Mouse (Mus musculus) forebrain, postnatal 0 days (tissue): ENCODE measurements around the gene Lypd6b. TPM values are rescaled to one million over a fixed set of nuclear protein-coding genes. Genes with fewer than 3 reads are reported as not detected.

Experiments used
- ATAC-seq: fragments of 200-750 bp; cut with Nextera tagmentation; 2 replicates; pipeline ENCODE4 v1.8.0; 2017; ENCODE audit warnings: mild to moderate bottlenecking, moderate library complexity
- DNase-seq: peaks from one replicate; pipeline ENCODE4 v3.0.0-alpha.2; 2015
- H3K27ac ChIP-seq: fragments of 300-500 bp; sonication (generic); 2 replicates; pipeline ENCODE4 v1.5.1; 2014; ENCODE audit warnings: low read depth, mild to moderate bottlenecking, antibody characterized with exemption, low read length, moderate library complexity, mixed read lengths
- H3K27me3 ChIP-seq: fragments of 300-500 bp; sonication (generic); 2 replicates; pipeline ENCODE4 v1.6.1; 2014; ENCODE audit warnings: mild to moderate bottlenecking, low read length, mixed read lengths; ENCODE audit not compliant: insufficient read depth
- H3K36me3 ChIP-seq: fragments of 300-500 bp; sonication (generic); 2 replicates; pipeline ENCODE4 v1.6.1; 2014; ENCODE audit warnings: mild to moderate bottlenecking, moderate library complexity; ENCODE audit not compliant: insufficient read depth
- H3K4me1 ChIP-seq: fragments of 300-500 bp; sonication (generic); 2 replicates; pipeline ENCODE4 v1.6.1; 2014; ENCODE audit warnings: antibody characterized with exemption; ENCODE audit not compliant: insufficient read depth
- H3K4me2 ChIP-seq: fragments of 300-500 bp; sonication (generic); 2 replicates; pipeline ENCODE4 v1.6.1; 2014; ENCODE audit warnings: low read depth, mild to moderate bottlenecking, moderate library complexity
- H3K4me3 ChIP-seq: fragments of 300-500 bp; sonication (generic); 2 replicates; pipeline ENCODE4 v1.5.1; 2014; ENCODE audit warnings: low read depth, low read length, mixed read lengths
- H3K9ac ChIP-seq: fragments of 300-500 bp; sonication (generic); 2 replicates; pipeline ENCODE4 v1.6.1; 2014; ENCODE audit warnings: mild to moderate bottlenecking
- H3K9me3 ChIP-seq: fragments of 300-500 bp; sonication (generic); 2 replicates; pipeline ENCODE4 v1.6.1; 2016; ENCODE audit warnings: low read length
- CTCF ChIP-seq: sonication (generic); IDR thresholded peaks from 2 replicates; pipeline ENCODE4 v1.5.1; 2016; ENCODE audit warnings: antibody characterized with exemption, control low read depth, low read depth
- WGBS: fragments of 180-500 bp; shearing (Covaris S2); extraction: QIAGEN DNeasy Blood & Tissue Kit; methylation state at CpG from one replicate; pipeline ENCODE4 v1.1.7; 2014; 5-methylcytosine and 5-hydroxymethylcytosine counted together
- polyA plus RNA-seq: library from polyadenylated mRNA; unstranded; fragments of >200 nt; fragmentation: Nextera tagmentation; extraction: Ambion mirVana; gene quantifications from 2 replicates; pipeline ENCODE4 v1.2.1, GENCODE M21; 2015
- total RNA-seq: library from RNA; depleted of rRNA; stranded (reverse); fragments of >200 nt; gene quantifications from 2 replicates; pipeline ENCODE4 v1.2.3, GENCODE M21; 2014

Lypd6b gene
- total and polyA plus RNA-seq, 2 experiments from 2014 or later: 18.6 to 22.2 TPM

DNA sequence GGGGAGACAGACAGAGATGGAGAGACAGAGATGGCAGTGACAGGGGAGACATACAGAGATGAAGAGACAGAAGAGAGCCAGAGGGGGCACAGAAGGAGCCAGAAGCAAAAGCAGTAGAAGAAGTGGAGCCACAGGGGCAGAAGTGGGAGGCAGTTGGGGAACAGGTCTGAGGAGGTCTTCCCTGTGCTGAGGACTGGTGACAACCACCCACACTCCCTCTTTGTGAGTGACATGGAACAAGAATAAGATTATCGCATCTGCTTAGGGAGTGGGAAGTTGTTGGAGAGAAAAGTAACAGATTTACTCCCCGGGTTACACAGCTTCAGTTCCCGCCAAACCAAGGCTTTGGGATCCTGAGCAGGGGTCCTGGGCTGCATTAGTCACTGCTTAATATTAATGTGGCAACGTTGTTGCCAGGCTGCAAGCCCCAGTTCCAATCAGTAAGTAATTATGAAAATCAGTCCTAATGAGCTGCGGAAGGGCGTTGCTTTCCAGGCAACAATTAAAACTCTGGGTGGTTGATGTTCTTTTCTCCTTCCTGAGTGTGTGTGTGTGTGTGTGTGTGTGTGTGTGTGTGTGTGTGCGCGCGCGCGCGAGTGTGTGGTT is 50.1 kb downstream of the Lypd6b start:
- no peak overlapping the region; the same call in 1 of the 2 replicates for H3K4me2 ChIP-seq
- DNase-seq (peak; percentile 53), ATAC-seq (peak; percentile 75; the same call in 1 of the 2 replicates)
- H3K4me3 ChIP-seq: no peak overlapping the region
- H3K27ac ChIP-seq: no peak overlapping the region
- H3K4me1 ChIP-seq: no peaks in the 10 kb centered on the region
- WGBS: 19% methylated on average over 12 of the region's 12 CpGs
- no peak for TF ChIP-seq CTCF
- H3K27me3 ChIP-seq: no peaks in the 10 kb centered on the region
- no peaks in the 10 kb centered on the region for H3K9me3 ChIP-seq
- H3K36me3 ChIP-seq: no peaks in the 10 kb centered on the region
- H3K9ac ChIP-seq: no peak overlapping the region

DNA sequence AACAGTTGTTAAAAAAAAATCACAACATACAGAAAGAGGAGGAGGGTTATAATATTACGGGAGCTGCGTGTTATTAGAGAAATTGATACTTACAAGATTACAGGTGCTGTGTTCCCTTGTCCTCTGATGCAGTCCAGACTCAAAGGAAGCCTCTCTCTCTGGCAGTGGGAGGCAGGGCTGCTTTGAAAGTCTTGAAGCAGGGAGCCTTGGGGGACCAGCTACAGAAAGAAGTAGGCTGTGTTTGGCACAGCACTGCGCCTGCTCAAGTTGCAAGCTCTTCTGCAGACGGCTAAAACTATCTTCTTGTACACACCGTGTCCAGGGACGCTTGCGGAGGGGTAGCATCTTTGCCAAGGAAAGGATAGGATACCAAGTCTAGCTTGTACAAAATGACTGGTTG is 51.1 kb downstream of the Lypd6b start:
- no peaks in the 10 kb centered on the region for H3K27me3 ChIP-seq
- DNase-seq (peak; percentile 34), ATAC-seq (no peak)
- H3K4me3 ChIP-seq: no peak overlapping the region
- no peaks in the 10 kb centered on the region for H3K36me3 ChIP-seq
- no peak for TF ChIP-seq CTCF
- whole genome bisulfite sequencing: 57% methylated on average over 7 of the region's 7 CpGs
- no peak overlapping the region for H3K9ac ChIP-seq
- no peak overlapping the region for H3K27ac ChIP-seq
- H3K4me1 ChIP-seq: no peaks in the 10 kb centered on the region
- no peak overlapping the region for H3K4me2 ChIP-seq
- no peaks in the 10 kb centered on the region for H3K9me3 ChIP-seq

DNA sequence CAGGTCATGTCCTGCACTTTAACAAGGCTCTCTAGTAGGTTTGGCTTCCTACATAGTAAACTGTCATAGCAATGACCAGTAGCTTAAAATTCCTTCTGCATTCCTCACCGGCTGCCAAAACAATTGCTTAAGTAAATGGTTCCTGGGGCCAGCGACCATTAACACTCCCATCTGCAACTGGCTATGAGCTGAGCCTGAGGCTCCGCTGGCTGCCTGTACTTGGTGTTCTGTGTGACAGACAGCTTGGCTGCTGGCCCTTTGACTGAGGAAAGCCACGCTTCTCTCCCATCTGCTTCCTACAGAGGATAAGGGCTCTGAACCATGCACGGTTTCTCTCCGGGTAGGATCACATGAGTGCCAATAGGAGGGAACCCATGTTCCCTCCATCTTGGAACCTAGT is 53.1 kb downstream of the Lypd6b start:
- no peak overlapping the region for H3K27ac ChIP-seq
- WGBS: 28% methylated on average over 6 of the region's 6 CpGs
- no peak overlapping the region for H3K4me3 ChIP-seq
- no peak overlapping the region for H3K9ac ChIP-seq
- H3K4me2 ChIP-seq: no peak overlapping the region
- ATAC-seq: peak; percentile 86
- H3K27me3 ChIP-seq: no peaks in the 10 kb centered on the region
- no peak for TF ChIP-seq CTCF
- no peaks in the 10 kb centered on the region for H3K36me3 ChIP-seq
- no peaks in the 10 kb centered on the region for H3K9me3 ChIP-seq
- 0 out of 2 replicates have a peak, but pooled peaks cover 1% of the 10 kb centered on the region for H3K4me1 ChIP-seq
- DNase-seq: peak; percentile 71

DNA sequence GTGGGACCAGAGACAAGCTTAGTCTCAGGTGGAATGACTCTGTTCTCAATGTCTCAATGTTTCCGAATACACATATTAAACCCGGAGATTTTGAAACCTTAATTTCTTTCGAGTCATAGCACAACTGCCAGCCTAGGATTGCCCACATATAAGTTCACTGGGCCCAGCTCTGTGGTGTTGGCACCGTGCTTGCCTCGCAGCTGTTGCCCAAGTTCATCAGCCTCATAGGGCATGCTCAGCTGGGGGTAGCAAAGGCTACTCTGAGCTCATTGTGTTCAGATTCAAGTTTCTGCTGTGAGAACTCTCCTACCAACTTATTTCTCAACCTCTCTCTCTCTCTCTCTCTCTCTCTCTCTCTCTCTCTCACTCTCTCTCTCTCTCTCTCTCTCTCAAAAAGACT is 53.6 kb downstream of the Lypd6b start:
- Histone ChIP-seq H3K36me3 (no peaks in the 10 kb centered on the region), H3K4me3 (no peak overlapping the region), H3K27me3 (no peaks in the 10 kb centered on the region), H3K4me2 (no peak overlapping the region), H3K9ac (no peak overlapping the region), H3K9me3 (no peaks in the 10 kb centered on the region), H3K27ac (no peak overlapping the region), H3K4me1 (0 out of 2 replicates have a peak, but pooled peaks cover 3% of the 10 kb centered on the region)
- WGBS: 89% methylated on average over 5 of the region's 5 CpGs
- ATAC-seq (no peak), DNase-seq (no peak)
- TF ChIP-seq CTCF: no peak

DNA sequence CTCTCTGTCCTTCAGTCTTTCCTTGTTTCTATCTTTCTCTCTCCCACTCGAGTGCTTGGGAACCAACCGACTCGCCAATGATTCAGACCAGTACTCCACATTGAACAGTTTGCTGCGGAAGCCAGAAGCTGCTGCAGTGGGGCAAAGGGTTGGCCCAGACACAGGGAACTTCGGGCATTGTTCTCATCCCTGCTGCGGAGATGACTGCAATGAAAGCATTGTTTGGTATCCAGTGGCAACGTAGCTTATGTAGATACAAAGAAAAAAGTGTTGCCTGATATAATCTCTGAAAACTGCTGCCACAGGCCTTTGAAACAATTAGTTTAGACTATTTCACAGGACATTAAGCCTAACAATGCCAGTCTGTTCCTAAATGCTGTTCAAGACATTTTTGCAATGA is 57.6 kb downstream of the Lypd6b start:
- ATAC-seq (peak; percentile 36; the same call in 1 of the 2 replicates), DNase-seq (peak; percentile 27)
- no peak for TF ChIP-seq CTCF
- H3K4me1 ChIP-seq: 0 out of 2 replicates have a peak, but pooled peaks cover 3% of the 10 kb centered on the region
- no peak overlapping the region for H3K4me3 ChIP-seq
- H3K27me3 ChIP-seq: no peaks in the 10 kb centered on the region
- H3K4me2 ChIP-seq: no peak overlapping the region
- H3K36me3 ChIP-seq: no peaks in the 10 kb centered on the region
- no peaks in the 10 kb centered on the region for H3K9me3 ChIP-seq
- H3K27ac ChIP-seq: no peak overlapping the region
- no peak overlapping the region for H3K9ac ChIP-seq
- WGBS: 10% methylated on average over 7 of the region's 7 CpGs

DNA sequence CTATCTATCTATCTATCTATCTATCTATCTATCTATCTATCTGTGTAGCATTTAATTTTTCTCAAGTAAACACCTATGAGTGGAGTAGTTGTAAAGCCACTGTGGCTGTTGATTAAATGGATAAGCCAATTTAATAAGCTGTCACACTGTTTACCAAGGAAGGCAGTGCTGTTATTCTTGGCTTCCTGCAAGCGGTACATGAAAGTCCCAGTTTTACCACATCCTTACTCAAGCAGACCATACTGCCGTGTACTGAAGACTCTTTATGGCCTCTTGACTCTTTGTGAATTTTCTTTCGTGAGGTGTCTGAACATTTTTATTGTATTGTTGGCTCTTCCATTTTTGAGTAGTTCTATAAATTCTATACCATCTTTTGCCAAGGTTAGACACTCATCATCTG is 58.6 kb downstream of the Lypd6b start:
- TF ChIP-seq CTCF: no peak
- DNase-seq (no peak), ATAC-seq (no peak)
- no peaks in the 10 kb centered on the region for H3K9me3 ChIP-seq
- H3K27me3 ChIP-seq: no peaks in the 10 kb centered on the region
- no peak overlapping the region for H3K4me3 ChIP-seq
- no peak overlapping the region for H3K4me2 ChIP-seq
- 0 out of 2 replicates have a peak, but pooled peaks cover 3% of the 10 kb centered on the region for H3K4me1 ChIP-seq
- no peak overlapping the region for H3K27ac ChIP-seq
- WGBS: 84% methylated on average over 3 of the region's 3 CpGs
- H3K9ac ChIP-seq: no peak overlapping the region
- H3K36me3 ChIP-seq: no peaks in the 10 kb centered on the region

DNA sequence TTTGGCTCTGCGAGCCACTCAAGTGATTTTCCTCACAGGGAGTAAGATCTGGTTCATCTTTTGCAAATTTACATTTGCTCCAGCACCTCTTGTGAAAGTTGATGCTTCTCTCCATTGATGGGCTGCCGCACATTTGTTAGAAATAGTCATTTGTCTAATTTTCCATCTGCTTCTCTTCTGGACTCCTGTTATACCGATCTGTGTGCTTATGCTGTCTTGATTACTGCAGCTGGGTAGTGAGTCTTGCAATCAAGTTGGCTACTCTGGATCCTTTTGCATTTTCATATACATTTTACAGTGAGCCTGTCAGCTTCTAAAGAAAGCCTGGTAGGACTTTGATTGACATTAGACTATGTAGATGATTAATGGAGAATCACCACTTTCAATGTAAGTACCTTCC is 59.4 kb downstream of the Lypd6b start:
- TF ChIP-seq CTCF: no peak
- Histone ChIP-seq H3K4me3 (no peak overlapping the region), H3K9me3 (no peaks in the 10 kb centered on the region), H3K4me2 (no peak overlapping the region), H3K27ac (no peak overlapping the region), H3K4me1 (0 out of 2 replicates have a peak, but pooled peaks cover 3% of the 10 kb centered on the region), H3K9ac (no peak overlapping the region), H3K36me3 (no peaks in the 10 kb centered on the region), H3K27me3 (no peaks in the 10 kb centered on the region)
- ATAC-seq (peak; percentile 56), DNase-seq (peak; percentile 31)
- WGBS: 54% methylated on average over 3 of the region's 3 CpGs
